Mouse (Mus musculus): ENCODE data around the gene Sdf4. TPM values are rescaled to one million over a fixed set of nuclear protein-coding genes. Genes with fewer than 3 reads are reported as not detected.

The Sdf4 gene
- polyA plus RNA-seq, 1 experiment from 2014 or later, result 166 TPM

- no peaks in the 10 kb centered on the region for H3K9me3 ChIP-seq (replicated peaks; ENCODE audit: control insufficient read depth, low read length)
- WGBS, result 80% methylated on average over 5 of the region's 5 CpGs
- H3K4me1 ChIP-seq (ENCODE audit: control insufficient read depth, insufficient read depth, low read length), result no peaks in the 10 kb centered on the region; the same call in 1 of the 2 replicates
- peak overlapping the region; percentile 5 for H3K27ac ChIP-seq (ENCODE audit: low read length)
- H3K9ac ChIP-seq (ENCODE audit: low read length), result no peak overlapping the region
- peak overlapping the region; percentile 46; the same call in 1 of the 2 replicates for H3K4me3 ChIP-seq (replicated peaks; ENCODE audit: low read length)
- no peaks in the 10 kb centered on the region for H3K27me3 ChIP-seq (ENCODE audit: control insufficient read depth, insufficient read depth, low read length)
- no peaks in the 10 kb centered on the region for H3K36me3 ChIP-seq (ENCODE audit: control insufficient read depth, insufficient read depth, low read length)
- ATAC-seq (ENCODE audit: insufficient read depth, low FRiP score), result no peak
- peak overlapping the region; percentile 50 for H3K4me2 ChIP-seq (ENCODE audit: low read depth, low read length)
Measured at GRCm38 (mm10) chr4:156055173-156055572, 62.5 kb downstream of the Sdf4 start.

GRCm38 (mm10) chr4:156057702-156058101 lies 65.0 kb downstream of the Sdf4 start:
- 56% methylated on average over 10 of the region's 10 CpGs for WGBS
- ATAC-seq (ENCODE audit: insufficient read depth, low FRiP score), result no peak
- Histone ChIP-seq H3K4me1 (ENCODE audit: control insufficient read depth, insufficient read depth, low read length) (no peaks in the 10 kb centered on the region; the same call in 1 of the 2 replicates), H3K36me3 (ENCODE audit: control insufficient read depth, insufficient read depth, low read length) (no peaks in the 10 kb centered on the region), H3K4me3 (replicated peaks; ENCODE audit: low read length) (peak overlapping the region; percentile 46), H3K9ac (ENCODE audit: low read length) (peak overlapping the region; percentile 65), H3K27ac (ENCODE audit: low read length) (peak overlapping the region; percentile 64; the same call in 1 of the 2 replicates), H3K4me2 (ENCODE audit: low read depth, low read length) (peak overlapping the region; percentile 50), H3K27me3 (ENCODE audit: control insufficient read depth, insufficient read depth, low read length) (no peaks in the 10 kb centered on the region), H3K9me3 (replicated peaks; ENCODE audit: control insufficient read depth, low read length) (no peaks in the 10 kb centered on the region)

GRCm38 (mm10) chr4:156058826-156059225 lies 66.2 kb downstream of the Sdf4 start:
- WGBS, result 49% methylated on average over 9 of the region's 9 CpGs
- Histone ChIP-seq H3K36me3 (ENCODE audit: control insufficient read depth, insufficient read depth, low read length) (no peaks in the 10 kb centered on the region), H3K27me3 (ENCODE audit: control insufficient read depth, insufficient read depth, low read length) (no peaks in the 10 kb centered on the region), H3K4me2 (ENCODE audit: low read depth, low read length) (peak overlapping the region; percentile 18), H3K9ac (ENCODE audit: low read length) (peak overlapping the region; percentile 71), H3K4me3 (replicated peaks; ENCODE audit: low read length) (peak overlapping the region; percentile 46), H3K27ac (ENCODE audit: low read length) (peak overlapping the region; percentile 97), H3K9me3 (replicated peaks; ENCODE audit: control insufficient read depth, low read length) (no peaks in the 10 kb centered on the region), H3K4me1 (ENCODE audit: control insufficient read depth, insufficient read depth, low read length) (no peaks in the 10 kb centered on the region; the same call in 1 of the 2 replicates)
- ATAC-seq (ENCODE audit: insufficient read depth, low FRiP score), result no peak

DNA sequence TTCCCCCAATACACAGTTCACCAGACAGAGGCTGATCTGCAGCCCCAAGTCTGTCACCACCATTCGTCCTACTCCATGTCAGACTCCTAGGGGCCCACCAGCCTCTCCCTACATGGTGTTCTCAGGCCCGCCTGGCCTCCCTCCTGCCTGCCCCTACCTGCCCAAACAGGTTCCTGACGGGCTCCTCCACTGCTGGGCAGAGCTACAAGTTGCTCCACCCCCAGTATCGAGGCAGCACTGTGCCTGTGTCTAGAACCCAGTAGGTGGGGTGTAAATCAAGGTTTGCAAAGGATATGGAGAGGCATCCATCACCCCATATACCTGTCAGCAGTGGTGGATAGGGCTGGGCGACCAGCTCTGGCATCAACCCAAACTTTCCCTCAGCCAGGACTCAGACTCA lies 66.6 kb downstream of the Sdf4 start, which contains the start of gene Ttll10:
TSS of gene Ttll10 (minus strand) at position 154 of the 400 bp plus-strand sequence.
- Histone ChIP-seq H3K27me3 (ENCODE audit: control insufficient read depth, insufficient read depth, low read length) (no peaks in the 10 kb centered on the region), H3K4me2 (ENCODE audit: low read depth, low read length) (peak within 1 kb of the TSS; percentile 50), H3K9me3 (replicated peaks; ENCODE audit: control insufficient read depth, low read length) (no peaks in the 10 kb centered on the region), H3K27ac (ENCODE audit: low read length) (peak within 1 kb of the TSS; percentile 97), H3K36me3 (ENCODE audit: control insufficient read depth, insufficient read depth, low read length) (no peaks in the 10 kb centered on the region), H3K4me1 (ENCODE audit: control insufficient read depth, insufficient read depth, low read length) (no peaks in the 10 kb centered on the region; the same call in 1 of the 2 replicates), H3K9ac (ENCODE audit: low read length) (peak within 1 kb of the TSS; percentile 71), H3K4me3 (replicated peaks; ENCODE audit: low read length) (peak within 1 kb of the TSS; percentile 46)
- 21% methylated on average over 5 of the region's 5 CpGs for WGBS
- ATAC-seq (ENCODE audit: insufficient read depth, low FRiP score), result peak; percentile 79

DNA sequence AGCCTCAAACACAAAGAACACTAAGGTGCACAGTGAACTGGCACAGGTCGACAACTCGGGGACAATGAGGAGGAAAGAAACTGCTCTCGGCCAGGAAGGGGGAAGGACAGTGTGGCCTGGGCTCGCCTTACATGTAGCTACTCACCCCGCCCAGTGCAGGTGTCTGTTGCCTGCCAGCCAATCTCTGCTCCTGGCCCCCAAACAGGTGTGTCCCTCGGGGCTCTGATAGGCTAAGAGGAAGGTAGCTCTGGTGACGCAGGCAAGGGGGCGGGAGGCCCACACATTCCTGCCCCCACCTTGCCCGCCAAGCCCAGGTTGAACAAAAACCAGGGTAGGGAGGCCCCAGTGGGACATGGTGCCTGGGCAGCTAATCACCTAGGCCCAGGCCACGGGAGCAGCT lies 67.0 kb downstream of the Sdf4 start:
- Histone ChIP-seq H3K4me1 (ENCODE audit: control insufficient read depth, insufficient read depth, low read length) (no peaks in the 10 kb centered on the region; the same call in 1 of the 2 replicates), H3K27me3 (ENCODE audit: control insufficient read depth, insufficient read depth, low read length) (no peaks in the 10 kb centered on the region), H3K4me3 (replicated peaks; ENCODE audit: low read length) (peak overlapping the region; percentile 46), H3K27ac (ENCODE audit: low read length) (peak overlapping the region; percentile 97), H3K4me2 (ENCODE audit: low read depth, low read length) (peak overlapping the region; percentile 18), H3K9ac (ENCODE audit: low read length) (peak overlapping the region; percentile 71), H3K36me3 (ENCODE audit: control insufficient read depth, insufficient read depth, low read length) (no peaks in the 10 kb centered on the region), H3K9me3 (replicated peaks; ENCODE audit: control insufficient read depth, low read length) (no peaks in the 10 kb centered on the region)
- 30% methylated on average over 10 of the region's 10 CpGs for WGBS
- ATAC-seq (ENCODE audit: insufficient read depth, low FRiP score), result peak; percentile 96

MicroRNAs encoded within 50 kb of the gene (microRNA counts, 519-probe panel; counts per million panel counts)
- microRNA mmu-miR-200a (3,611 counts per million, percentile 83 among the panel's probes with 10 or more counts), microRNA mmu-miR-200b (4,022 counts per million, percentile 93 among the panel's probes with 10 or more counts), microRNA mmu-miR-429 (4,349 counts per million, percentile 96 among the panel's probes with 10 or more counts)

Small RNA genes lying within 50 kb of the gene (microRNA-seq; reads per million reads assigned to microRNA genes)
- gene Mir200a, result 2,140 reads per million, percentile 84 among the genes with 10 or more reads in this experiment
- gene Mir200b, result 10,542 reads per million, percentile 95 among the genes with 10 or more reads in this experiment
- 34,012 reads per million, percentile 98 among the genes with 10 or more reads in this experiment for gene Mir429

Other genes starting within 250 kb of the Sdf4 start
- 99.0 and 101 TPM in 2 replicates for gene Atad3a, start 231.8 kb upstream of the Sdf4 start, polyA plus RNA-seq (2015; fragmentation: Nextera tagmentation; extraction: Ambion mirVana)
- 34.0 and 34.4 TPM in 2 replicates for gene Vwa1, start 218.2 kb upstream of the Sdf4 start, polyA plus RNA-seq (2015; fragmentation: Nextera tagmentation; extraction: Ambion mirVana)
- 0.35 and 0.43 TPM in 2 replicates for gene Tmem88b, start 207.0 kb upstream of the Sdf4 start, polyA plus RNA-seq (2015; fragmentation: Nextera tagmentation; extraction: Ambion mirVana)
- gene Ankrd65, start 202.4 kb upstream of the Sdf4 start, polyA plus RNA-seq (2015; fragmentation: Nextera tagmentation; extraction: Ambion mirVana), result 0.31 and 0.35 TPM in 2 replicates
- gene Mrpl20, start 190.0 kb upstream of the Sdf4 start, polyA plus RNA-seq (2015; fragmentation: Nextera tagmentation; extraction: Ambion mirVana), result 191 and 199 TPM in 2 replicates
- 173 and 181 TPM in 2 replicates for gene Ccnl2, start 180.4 kb upstream of the Sdf4 start, polyA plus RNA-seq (2015; fragmentation: Nextera tagmentation; extraction: Ambion mirVana)
- 135 and 158 TPM in 2 replicates for gene Aurkaip1, start 161.6 kb upstream of the Sdf4 start, polyA plus RNA-seq (2015; fragmentation: Nextera tagmentation; extraction: Ambion mirVana)
- 126 and 152 TPM in 2 replicates for gene Mxra8, start 153.2 kb upstream of the Sdf4 start, polyA plus RNA-seq (2015; fragmentation: Nextera tagmentation; extraction: Ambion mirVana)
- 5.0 and 5.3 TPM in 2 replicates for gene Dvl1, start 145.5 kb upstream of the Sdf4 start, polyA plus RNA-seq (2015; fragmentation: Nextera tagmentation; extraction: Ambion mirVana)
- 0.32 and 0.35 TPM in 2 replicates for gene Tas1r3, start 129.5 kb upstream of the Sdf4 start, polyA plus RNA-seq (2015; fragmentation: Nextera tagmentation; extraction: Ambion mirVana)
- gene Cptp, start 123.4 kb upstream of the Sdf4 start, polyA plus RNA-seq (2015; fragmentation: Nextera tagmentation; extraction: Ambion mirVana), result 19.4 and 23.0 TPM in 2 replicates
- gene Ints11, start 123.3 kb upstream of the Sdf4 start, polyA plus RNA-seq (2015; fragmentation: Nextera tagmentation; extraction: Ambion mirVana), result 61.2 and 63.9 TPM in 2 replicates
- 51.2 and 54.1 TPM in 2 replicates for gene Pusl1, start 101.1 kb upstream of the Sdf4 start, polyA plus RNA-seq (2015; fragmentation: Nextera tagmentation; extraction: Ambion mirVana)
- 18.0 and 24.0 TPM in 2 replicates for gene Acap3, start 101.0 kb upstream of the Sdf4 start, polyA plus RNA-seq (2015; fragmentation: Nextera tagmentation; extraction: Ambion mirVana)
- 71.6 and 74.5 TPM in 2 replicates for gene Ube2j2, start 49.0 kb upstream of the Sdf4 start, polyA plus RNA-seq (2015; fragmentation: Nextera tagmentation; extraction: Ambion mirVana)
- 32.0 and 37.6 TPM in 2 replicates for gene C1qtnf12, start 30.6 kb upstream of the Sdf4 start, polyA plus RNA-seq (2015; fragmentation: Nextera tagmentation; extraction: Ambion mirVana)
- 11.0 and 11.6 TPM in 2 replicates for gene B3galt6, start 223 bp upstream of the Sdf4 start, polyA plus RNA-seq (2015; fragmentation: Nextera tagmentation; extraction: Ambion mirVana)
- 0.30 and 0.87 TPM in 2 replicates for gene Tnfrsf4, start 21.0 kb downstream of the Sdf4 start, polyA plus RNA-seq (2015; fragmentation: Nextera tagmentation; extraction: Ambion mirVana)
- 2.4 and 3.1 TPM in 2 replicates for gene Tnfrsf18, start 33.3 kb downstream of the Sdf4 start, polyA plus RNA-seq (2015; fragmentation: Nextera tagmentation; extraction: Ambion mirVana)
- gene Ttll10, start 66.5 kb downstream of the Sdf4 start, polyA plus RNA-seq (2015; fragmentation: Nextera tagmentation; extraction: Ambion mirVana), result 4.6 and 5.0 TPM in 2 replicates
- gene 9430015G10Rik, start 117.1 kb downstream of the Sdf4 start, polyA plus RNA-seq (2015; fragmentation: Nextera tagmentation; extraction: Ambion mirVana), result 26.8 and 32.3 TPM in 2 replicates
- gene Rnf223, start 137.6 kb downstream of the Sdf4 start, polyA plus RNA-seq (2015; fragmentation: Nextera tagmentation; extraction: Ambion mirVana), result 1.1 and 1.9 TPM in 2 replicates
- 62.8 and 63.6 TPM in 2 replicates for gene Agrn, start 204.6 kb downstream of the Sdf4 start, polyA plus RNA-seq (2015; fragmentation: Nextera tagmentation; extraction: Ambion mirVana)
- 1.4 and 2.3 TPM in 2 replicates for gene Isg15, start 207.9 kb downstream of the Sdf4 start, polyA plus RNA-seq (2015; fragmentation: Nextera tagmentation; extraction: Ambion mirVana)
- 2.3 and 2.4 TPM in 2 replicates for gene AW011738, start 210.4 kb downstream of the Sdf4 start, polyA plus RNA-seq (2015; fragmentation: Nextera tagmentation; extraction: Ambion mirVana)
- gene Perm1, start 223.0 kb downstream of the Sdf4 start, polyA plus RNA-seq (2015; fragmentation: Nextera tagmentation; extraction: Ambion mirVana), result 3.6 and 5.4 TPM in 2 replicates
- 27.7 and 36.6 TPM in 2 replicates for gene Plekhn1, start 242.0 kb downstream of the Sdf4 start, polyA plus RNA-seq (2015; fragmentation: Nextera tagmentation; extraction: Ambion mirVana)
- 53.6 and 56.3 TPM in 2 replicates for gene Noc2l, start 243.1 kb downstream of the Sdf4 start, polyA plus RNA-seq (2015; fragmentation: Nextera tagmentation; extraction: Ambion mirVana)